Mouse (Mus musculus): ENCODE results near the gene Phldb2. TPM values are rescaled to one million over a fixed set of nuclear protein-coding genes. Genes with fewer than 3 reads are reported as not detected.
A peak's percentile ranks its signal among the peaks of the same experiment; 100 is the strongest.

The Phldb2 gene
- total RNA-seq, 2 experiments from 2014 or later = 0.04 to 0.59 TPM

GRCm38 (mm10) chr16:45844049-45844780 is 109.2 kb downstream of the Phldb2 start:
- peak; percentile 76 for ATAC-seq (ENCODE audit: poor library complexity, severe bottlenecking)

- 0 out of 2 replicates have a peak, but pooled peaks have one; percentile 36 for ATAC-seq (ENCODE audit: poor library complexity, severe bottlenecking)
Observed at GRCm38 (mm10) chr16:45843351-45843891, 110.0 kb downstream of the Phldb2 start.

- no peak for ATAC-seq (ENCODE audit: poor library complexity, severe bottlenecking)
Observed at GRCm38 (mm10) chr16:45842440-45842839, 111.0 kb downstream of the Phldb2 start.

- no peak for ATAC-seq (ENCODE audit: poor library complexity, severe bottlenecking)
Observed at GRCm38 (mm10) chr16:45841806-45842205, 111.6 kb downstream of the Phldb2 start.

- no peak for ATAC-seq (ENCODE audit: poor library complexity, severe bottlenecking)
Observed at GRCm38 (mm10) chr16:45841016-45841415, 112.4 kb downstream of the Phldb2 start.

GRCm38 (mm10) chr16:45837541-45838342 is 115.7 kb downstream of the Phldb2 start:
- ATAC-seq (ENCODE audit: poor library complexity, severe bottlenecking) = no peak

- no peak for ATAC-seq (ENCODE audit: poor library complexity, severe bottlenecking)
Observed at GRCm38 (mm10) chr16:45832747-45833108, 120.7 kb downstream of the Phldb2 start.

- no peak for ATAC-seq (ENCODE audit: poor library complexity, severe bottlenecking)
Observed at GRCm38 (mm10) chr16:45832061-45832746, 121.2 kb downstream of the Phldb2 start.

GRCm38 (mm10) chr16:45831094-45831872 is 122.1 kb downstream of the Phldb2 start:
- ATAC-seq (ENCODE audit: poor library complexity, severe bottlenecking) = no peak

- no peak for ATAC-seq (ENCODE audit: poor library complexity, severe bottlenecking)
Observed at GRCm38 (mm10) chr16:45830096-45830866, 123.1 kb downstream of the Phldb2 start.

- no peak for ATAC-seq (ENCODE audit: poor library complexity, severe bottlenecking)
Observed at GRCm38 (mm10) chr16:45825309-45825708, 128.1 kb downstream of the Phldb2 start.

- ATAC-seq (ENCODE audit: poor library complexity, severe bottlenecking) = no peak
Observed at GRCm38 (mm10) chr16:45824025-45824424, 129.4 kb downstream of the Phldb2 start.

- ATAC-seq (ENCODE audit: poor library complexity, severe bottlenecking) = no peak
Observed at GRCm38 (mm10) chr16:45819911-45820310, 133.5 kb downstream of the Phldb2 start.

GRCm38 (mm10) chr16:45817795-45818194 is 135.6 kb downstream of the Phldb2 start:
- ATAC-seq (ENCODE audit: poor library complexity, severe bottlenecking) = no peak

GRCm38 (mm10) chr16:45816670-45817069 is 136.7 kb downstream of the Phldb2 start:
- ATAC-seq (ENCODE audit: poor library complexity, severe bottlenecking) = no peak

- no peak for ATAC-seq (ENCODE audit: poor library complexity, severe bottlenecking)
Observed at GRCm38 (mm10) chr16:45814611-45815010, 138.8 kb downstream of the Phldb2 start.

GRCm38 (mm10) chr16:45811788-45812187 is 141.6 kb downstream of the Phldb2 start:
- no peak for ATAC-seq (ENCODE audit: poor library complexity, severe bottlenecking)

GRCm38 (mm10) chr16:45810829-45811326 is 142.5 kb downstream of the Phldb2 start:
- no peak for ATAC-seq (ENCODE audit: poor library complexity, severe bottlenecking)

GRCm38 (mm10) chr16:45810155-45810554 is 143.2 kb downstream of the Phldb2 start:
- ATAC-seq (ENCODE audit: poor library complexity, severe bottlenecking) = no peak
